Mouse (Mus musculus): ENCODE measurements around the gene Dmxl2. TPM values are rescaled to one million over a fixed set of nuclear protein-coding genes. Genes with fewer than 3 reads are reported as not detected.

The Dmxl2 gene
- polyA plus RNA-seq, 1 experiment from 2014 or later: 104 TPM

GRCm38 (mm10) chr9:54483215-54483614, 18.2 kb downstream of the Dmxl2 start:
- WGBS: 53% methylated on average over 4 of the region's 4 CpGs
- no peak overlapping the region for H3K4me3 ChIP-seq (ENCODE audit: low read depth, low read length)
- no peaks in the 10 kb centered on the region for H3K4me1 ChIP-seq (ENCODE audit: control insufficient read depth, insufficient read depth, low read length)
- no peaks in the 10 kb centered on the region for H3K9me3 ChIP-seq (ENCODE audit: control insufficient read depth, low read length)
- no peak for ATAC-seq (ENCODE audit: low read depth)
- H3K4me2 ChIP-seq (ENCODE audit: low read depth, low read length): no peak overlapping the region
- H3K27ac ChIP-seq (ENCODE audit: low read depth, low read length): no peak overlapping the region
- H3K27me3 ChIP-seq (ENCODE audit: control insufficient read depth, insufficient read depth, low read length): no peaks in the 10 kb centered on the region
- no peak overlapping the region for H3K9ac ChIP-seq (replicated peaks; ENCODE audit: low read depth, low read length)
- H3K36me3 ChIP-seq (ENCODE audit: control insufficient read depth, insufficient read depth, low read length): no peaks in the 10 kb centered on the region

- H3K4me3 ChIP-seq (ENCODE audit: low read depth, low read length): no peak overlapping the region
- no peak for ATAC-seq (ENCODE audit: low read depth)
- H3K9me3 ChIP-seq (ENCODE audit: control insufficient read depth, low read length): no peaks in the 10 kb centered on the region
- H3K27ac ChIP-seq (ENCODE audit: low read depth, low read length): no peak overlapping the region
- 91% methylated on average over 4 of the region's 4 CpGs for WGBS
- H3K4me1 ChIP-seq (ENCODE audit: control insufficient read depth, insufficient read depth, low read length): no peaks in the 10 kb centered on the region
- H3K4me2 ChIP-seq (ENCODE audit: low read depth, low read length): no peak overlapping the region
- no peaks in the 10 kb centered on the region for H3K27me3 ChIP-seq (ENCODE audit: control insufficient read depth, insufficient read depth, low read length)
- H3K9ac ChIP-seq (replicated peaks; ENCODE audit: low read depth, low read length): no peak overlapping the region
- no peaks in the 10 kb centered on the region for H3K36me3 ChIP-seq (ENCODE audit: control insufficient read depth, insufficient read depth, low read length)
Measured at GRCm38 (mm10) chr9:54482763-54483162, 18.7 kb downstream of the Dmxl2 start.

- no peak overlapping the region for H3K9ac ChIP-seq (replicated peaks; ENCODE audit: low read depth, low read length)
- H3K4me1 ChIP-seq (ENCODE audit: control insufficient read depth, insufficient read depth, low read length): no peaks in the 10 kb centered on the region
- ATAC-seq (ENCODE audit: low read depth): no peak
- H3K4me2 ChIP-seq (ENCODE audit: low read depth, low read length): no peak overlapping the region
- no peaks in the 10 kb centered on the region for H3K9me3 ChIP-seq (ENCODE audit: control insufficient read depth, low read length)
- H3K36me3 ChIP-seq (ENCODE audit: control insufficient read depth, insufficient read depth, low read length): peaks cover 4% of the 10 kb centered on the region; the same call in 1 of the 2 replicates
- H3K4me3 ChIP-seq (ENCODE audit: low read depth, low read length): no peak overlapping the region
- H3K27me3 ChIP-seq (ENCODE audit: control insufficient read depth, insufficient read depth, low read length): no peaks in the 10 kb centered on the region
- no peak overlapping the region for H3K27ac ChIP-seq (ENCODE audit: low read depth, low read length)
- 94% methylated on average over 1 of the region's 1 CpGs for WGBS
Measured at GRCm38 (mm10) chr9:54479054-54479453, 22.4 kb downstream of the Dmxl2 start.

GRCm38 (mm10) chr9:54478117-54478516, 23.3 kb downstream of the Dmxl2 start:
- ATAC-seq (ENCODE audit: low read depth): no peak
- no peak overlapping the region for H3K4me3 ChIP-seq (ENCODE audit: low read depth, low read length)
- no peaks in the 10 kb centered on the region for H3K27me3 ChIP-seq (ENCODE audit: control insufficient read depth, insufficient read depth, low read length)
- 68% methylated on average over 3 of the region's 3 CpGs for WGBS
- H3K36me3 ChIP-seq (ENCODE audit: control insufficient read depth, insufficient read depth, low read length): peaks cover 4% of the 10 kb centered on the region; the same call in 1 of the 2 replicates
- no peak overlapping the region for H3K9ac ChIP-seq (replicated peaks; ENCODE audit: low read depth, low read length)
- H3K27ac ChIP-seq (ENCODE audit: low read depth, low read length): no peak overlapping the region
- H3K4me2 ChIP-seq (ENCODE audit: low read depth, low read length): no peak overlapping the region
- H3K9me3 ChIP-seq (ENCODE audit: control insufficient read depth, low read length): no peaks in the 10 kb centered on the region
- H3K4me1 ChIP-seq (ENCODE audit: control insufficient read depth, insufficient read depth, low read length): no peaks in the 10 kb centered on the region

GRCm38 (mm10) chr9:54474546-54474945, 26.9 kb downstream of the Dmxl2 start:
- Histone ChIP-seq H3K4me3 (ENCODE audit: low read depth, low read length) (no peak overlapping the region), H3K9me3 (ENCODE audit: control insufficient read depth, low read length) (no peaks in the 10 kb centered on the region), H3K4me1 (ENCODE audit: control insufficient read depth, insufficient read depth, low read length) (no peaks in the 10 kb centered on the region), H3K4me2 (ENCODE audit: low read depth, low read length) (no peak overlapping the region), H3K36me3 (ENCODE audit: control insufficient read depth, insufficient read depth, low read length) (peaks cover 16% of the 10 kb centered on the region; the same call in 1 of the 2 replicates), H3K9ac (replicated peaks; ENCODE audit: low read depth, low read length) (no peak overlapping the region), H3K27me3 (ENCODE audit: control insufficient read depth, insufficient read depth, low read length) (no peaks in the 10 kb centered on the region), H3K27ac (ENCODE audit: low read depth, low read length) (no peak overlapping the region)
- no peak for ATAC-seq (ENCODE audit: low read depth)
- 85% methylated on average over 5 of the region's 5 CpGs for WGBS

- no peak overlapping the region for H3K4me3 ChIP-seq (ENCODE audit: low read depth, low read length)
- no peak overlapping the region for H3K27ac ChIP-seq (ENCODE audit: low read depth, low read length)
- H3K4me1 ChIP-seq (ENCODE audit: control insufficient read depth, insufficient read depth, low read length): no peaks in the 10 kb centered on the region
- no peak for ATAC-seq (ENCODE audit: low read depth)
- H3K9ac ChIP-seq (replicated peaks; ENCODE audit: low read depth, low read length): no peak overlapping the region
- no peaks in the 10 kb centered on the region for H3K27me3 ChIP-seq (ENCODE audit: control insufficient read depth, insufficient read depth, low read length)
- H3K9me3 ChIP-seq (ENCODE audit: control insufficient read depth, low read length): no peaks in the 10 kb centered on the region
- WGBS: 29% methylated on average over 4 of the region's 4 CpGs
- H3K36me3 ChIP-seq (ENCODE audit: control insufficient read depth, insufficient read depth, low read length): peaks cover 16% of the 10 kb centered on the region; the same call in 1 of the 2 replicates
- H3K4me2 ChIP-seq (ENCODE audit: low read depth, low read length): no peak overlapping the region
Measured at GRCm38 (mm10) chr9:54474031-54474430, 27.4 kb downstream of the Dmxl2 start.

- no peak for ATAC-seq (ENCODE audit: low read depth)
- Histone ChIP-seq H3K4me3 (ENCODE audit: low read depth, low read length) (no peak overlapping the region), H3K36me3 (ENCODE audit: control insufficient read depth, insufficient read depth, low read length) (peaks cover 16% of the 10 kb centered on the region; the same call in 1 of the 2 replicates), H3K4me2 (ENCODE audit: low read depth, low read length) (no peak overlapping the region), H3K9ac (replicated peaks; ENCODE audit: low read depth, low read length) (no peak overlapping the region), H3K27me3 (ENCODE audit: control insufficient read depth, insufficient read depth, low read length) (no peaks in the 10 kb centered on the region), H3K4me1 (ENCODE audit: control insufficient read depth, insufficient read depth, low read length) (no peaks in the 10 kb centered on the region), H3K9me3 (ENCODE audit: control insufficient read depth, low read length) (no peaks in the 10 kb centered on the region), H3K27ac (ENCODE audit: low read depth, low read length) (no peak overlapping the region)
- 70% methylated on average over 3 of the region's 3 CpGs for WGBS
Measured at GRCm38 (mm10) chr9:54472784-54473183, 28.6 kb downstream of the Dmxl2 start.

- no peak for ATAC-seq (ENCODE audit: low read depth)
- no peaks in the 10 kb centered on the region for H3K4me1 ChIP-seq (ENCODE audit: control insufficient read depth, insufficient read depth, low read length)
- 96% methylated on average over 2 of the region's 2 CpGs for WGBS
- H3K9ac ChIP-seq (replicated peaks; ENCODE audit: low read depth, low read length): no peak overlapping the region
- no peaks in the 10 kb centered on the region for H3K27me3 ChIP-seq (ENCODE audit: control insufficient read depth, insufficient read depth, low read length)
- H3K36me3 ChIP-seq (ENCODE audit: control insufficient read depth, insufficient read depth, low read length): 0 out of 2 replicates have a peak, but pooled peaks cover 12% of the 10 kb centered on the region
- H3K9me3 ChIP-seq (ENCODE audit: control insufficient read depth, low read length): no peaks in the 10 kb centered on the region
- no peak overlapping the region for H3K4me2 ChIP-seq (ENCODE audit: low read depth, low read length)
- H3K27ac ChIP-seq (ENCODE audit: low read depth, low read length): no peak overlapping the region
- no peak overlapping the region for H3K4me3 ChIP-seq (ENCODE audit: low read depth, low read length)
Measured at GRCm38 (mm10) chr9:54469339-54469738, 32.1 kb downstream of the Dmxl2 start.

- H3K27ac ChIP-seq (ENCODE audit: low read depth, low read length): no peak overlapping the region
- 0 out of 2 replicates have a peak, but pooled peaks cover 12% of the 10 kb centered on the region for H3K36me3 ChIP-seq (ENCODE audit: control insufficient read depth, insufficient read depth, low read length)
- 82% methylated on average over 1 of the region's 1 CpGs for WGBS
- no peak overlapping the region for H3K4me3 ChIP-seq (ENCODE audit: low read depth, low read length)
- ATAC-seq (ENCODE audit: low read depth): no peak
- H3K9ac ChIP-seq (replicated peaks; ENCODE audit: low read depth, low read length): no peak overlapping the region
- no peaks in the 10 kb centered on the region for H3K4me1 ChIP-seq (ENCODE audit: control insufficient read depth, insufficient read depth, low read length)
- H3K4me2 ChIP-seq (ENCODE audit: low read depth, low read length): no peak overlapping the region
- no peaks in the 10 kb centered on the region for H3K9me3 ChIP-seq (ENCODE audit: control insufficient read depth, low read length)
- H3K27me3 ChIP-seq (ENCODE audit: control insufficient read depth, insufficient read depth, low read length): no peaks in the 10 kb centered on the region
Measured at GRCm38 (mm10) chr9:54467433-54467933, 33.9 kb downstream of the Dmxl2 start.

All from neural tube, embryonic 14.5 days (tissue).